Mouse (Mus musculus) ovary, postnatal 14 days (tissue): Measurements from ENCODE around the gene Mgat5b.

Experiments
- DNase-seq: peaks from one replicate; pipeline ENCODE4 v3.0.0; 2022; ENCODE audit warnings: low spot score

Gene Mgat5b

DNA sequence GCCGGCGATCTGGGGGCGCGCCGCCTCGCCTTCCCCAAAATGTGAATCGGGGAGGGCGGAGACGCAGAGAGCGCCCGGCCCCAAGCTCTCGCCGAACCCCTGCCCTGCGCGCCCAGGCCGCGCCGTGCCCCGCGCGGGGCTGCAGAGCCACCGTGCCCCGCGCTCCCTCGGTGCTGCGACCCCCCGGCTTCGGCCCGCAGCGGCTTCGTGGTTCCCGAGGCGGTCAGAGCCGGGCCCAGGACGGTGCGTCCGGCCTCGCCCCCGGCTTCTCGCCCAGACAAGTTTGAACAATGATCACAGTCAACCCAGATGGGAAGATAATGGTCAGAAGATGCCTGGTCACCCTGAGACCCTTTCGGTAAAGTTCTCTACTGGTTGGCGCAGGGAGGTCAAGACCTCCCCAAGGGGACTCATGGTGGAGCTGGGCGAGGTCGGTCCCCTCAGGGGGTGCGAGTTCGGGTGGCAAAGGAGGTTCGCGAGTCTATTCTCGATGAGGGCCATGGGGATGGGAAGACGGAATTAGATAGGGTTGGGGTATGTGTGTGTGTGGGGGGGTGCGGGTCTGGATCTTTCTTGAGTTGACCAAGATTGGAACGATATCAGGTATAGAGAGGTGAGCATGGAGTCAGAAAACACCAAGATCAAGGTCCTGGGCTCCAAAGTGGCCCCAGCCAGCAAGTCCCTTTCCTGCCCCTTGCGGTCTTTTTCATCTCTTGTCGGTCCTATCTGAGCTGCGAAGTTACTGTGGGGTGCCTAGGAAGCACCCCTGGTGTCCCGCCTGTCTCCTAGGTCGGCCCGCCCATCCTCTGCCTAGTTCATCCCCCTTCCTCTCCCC lies 740 bp downstream of the Mgat5b start:
- DNase-seq, result no peak

DNA sequence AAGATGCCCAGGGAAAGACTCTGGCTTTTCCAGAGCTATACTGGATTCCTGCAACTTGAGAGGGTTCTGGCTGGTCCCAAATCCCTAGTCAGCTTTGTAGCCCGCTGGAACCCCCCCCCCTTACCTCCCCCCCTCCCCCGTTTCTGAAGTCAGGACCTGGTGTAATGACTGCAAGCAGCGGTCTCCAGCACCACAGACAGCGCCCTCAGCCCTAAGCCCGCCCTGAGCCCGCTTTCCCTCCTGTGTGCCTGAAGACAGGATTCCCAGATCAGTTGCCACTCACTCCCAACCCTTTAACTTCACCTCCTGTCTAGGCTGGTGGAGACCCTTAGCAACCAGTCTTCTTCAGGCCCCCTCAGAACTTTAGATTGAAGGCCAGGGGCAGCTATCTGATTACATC lies 2.1 kb downstream of the Mgat5b start:
- DNase-seq, result no peak

DNA sequence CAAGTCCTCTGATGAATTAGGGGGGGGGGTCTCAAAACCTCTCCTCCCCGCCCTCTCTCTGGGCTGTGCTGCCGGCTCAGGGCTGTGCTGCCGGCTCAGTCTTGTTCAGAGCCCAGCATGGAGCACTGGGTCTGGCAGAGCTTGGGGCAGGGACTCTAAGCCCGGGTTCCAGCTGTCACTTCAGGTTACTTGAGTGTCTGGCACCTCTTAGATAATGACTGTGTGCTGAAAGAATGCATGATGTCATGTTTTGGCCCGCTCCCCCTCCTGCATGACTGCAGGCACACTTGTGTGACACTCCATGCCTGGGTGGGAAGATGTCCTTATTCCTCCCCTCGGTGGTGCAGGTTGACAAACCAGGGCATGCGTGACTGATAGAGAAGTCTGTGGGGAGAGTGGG lies 3.4 kb downstream of the Mgat5b start:
- no peak for DNase-seq

DNA sequence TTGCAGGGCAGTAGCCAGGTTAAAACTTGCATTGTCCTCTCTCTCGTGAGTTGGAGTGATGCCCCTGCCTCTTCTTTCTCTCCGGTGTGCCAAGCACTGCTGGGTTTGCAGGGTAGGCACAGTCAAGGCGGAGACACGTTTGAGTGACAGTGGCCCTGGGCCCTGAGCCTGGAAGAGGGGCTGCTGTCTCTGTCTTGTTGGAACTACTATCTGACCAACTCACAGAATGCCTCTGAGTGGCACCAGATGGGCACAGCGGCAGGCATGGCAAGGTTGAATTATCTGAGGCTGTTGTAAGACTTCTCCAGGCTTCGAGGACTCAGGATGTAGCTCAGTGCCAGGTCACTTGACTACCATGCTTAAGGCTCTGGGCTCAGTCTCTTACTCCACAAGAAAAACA lies 9.4 kb downstream of the Mgat5b start:
- DNase-seq, result no peak

DNA sequence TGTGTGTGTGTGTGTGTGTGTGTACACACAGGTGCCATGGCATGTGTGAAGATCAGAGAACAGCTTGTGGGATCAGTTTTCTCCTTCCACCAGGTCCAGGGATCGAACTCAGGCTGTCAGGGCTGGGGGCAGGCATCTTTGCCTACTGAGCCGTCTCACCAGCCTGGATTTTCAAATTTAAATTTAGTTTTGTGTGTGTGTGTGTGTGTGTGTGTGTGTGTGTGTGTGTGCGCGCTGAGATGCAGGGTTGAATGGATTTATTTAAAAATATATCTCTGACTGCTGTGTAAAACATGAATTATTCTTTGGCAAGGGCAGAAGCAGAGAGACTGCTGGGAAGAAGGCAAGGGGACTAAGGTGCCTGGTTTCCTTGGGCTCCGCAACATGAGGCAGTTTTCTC lies 16.2 kb downstream of the Mgat5b start:
- DNase-seq, result no peak

DNA sequence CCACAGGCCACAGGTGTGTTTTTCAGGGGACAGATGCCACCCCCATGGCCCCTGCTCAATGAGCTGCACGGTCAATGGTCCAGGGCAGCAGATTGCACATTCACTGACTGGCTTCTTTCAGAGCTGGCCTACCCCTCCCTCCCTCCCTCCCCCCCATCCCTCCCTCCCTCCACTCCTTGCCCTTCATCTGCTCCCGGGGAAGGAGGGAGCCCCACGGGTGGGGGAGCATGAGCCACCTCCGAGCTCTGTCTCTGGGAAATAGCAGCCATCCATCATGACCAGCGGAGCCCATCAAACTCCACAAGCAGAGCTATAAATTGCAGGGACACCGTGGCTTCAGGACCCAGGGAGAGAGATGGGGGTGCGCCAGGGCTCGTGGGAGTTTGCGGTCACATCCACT lies 16.7 kb downstream of the Mgat5b start:
- DNase-seq, result no peak

DNA sequence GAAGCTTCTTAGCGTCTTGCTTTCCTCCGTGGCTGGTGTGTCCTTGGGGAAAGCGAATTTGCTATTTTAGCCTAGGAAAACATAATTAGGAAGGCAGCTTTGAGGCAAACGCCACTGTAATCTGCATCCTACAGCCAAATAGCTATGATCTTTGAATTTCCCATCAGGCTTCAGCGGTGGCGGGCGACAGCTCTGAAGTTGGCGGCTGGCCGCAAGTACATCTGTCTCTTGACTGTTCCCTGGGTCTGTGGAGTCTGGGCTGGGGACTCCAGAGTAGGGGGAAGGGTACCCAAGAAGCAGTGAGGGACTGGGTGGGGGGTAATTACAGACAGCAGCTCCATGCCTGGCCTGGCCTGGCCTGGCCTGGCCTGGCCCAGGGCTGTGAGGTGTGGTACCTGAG lies 17.3 kb downstream of the Mgat5b start:
- DNase-seq, result no peak

DNA sequence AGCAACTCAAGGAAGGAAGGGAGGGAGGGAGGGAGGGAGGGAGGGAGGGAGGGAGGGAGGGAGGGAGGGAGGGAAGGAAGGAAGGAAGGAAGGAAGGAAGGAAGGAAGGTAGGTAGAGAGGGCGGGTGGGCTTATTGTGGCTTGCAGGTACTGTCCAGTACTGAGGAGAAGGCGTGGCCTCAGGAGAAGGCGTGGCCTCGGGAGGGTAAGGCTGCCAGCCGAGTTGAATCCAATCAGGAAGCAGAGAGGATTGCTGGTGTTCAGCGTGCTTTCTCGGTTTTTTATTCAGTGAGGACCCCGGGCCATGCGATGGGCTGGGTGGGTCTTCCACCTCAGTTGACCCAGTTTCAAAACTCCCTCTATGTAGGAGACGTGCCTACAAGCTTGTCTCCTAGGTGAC lies 18.5 kb downstream of the Mgat5b start:
- no peak for DNase-seq

DNA sequence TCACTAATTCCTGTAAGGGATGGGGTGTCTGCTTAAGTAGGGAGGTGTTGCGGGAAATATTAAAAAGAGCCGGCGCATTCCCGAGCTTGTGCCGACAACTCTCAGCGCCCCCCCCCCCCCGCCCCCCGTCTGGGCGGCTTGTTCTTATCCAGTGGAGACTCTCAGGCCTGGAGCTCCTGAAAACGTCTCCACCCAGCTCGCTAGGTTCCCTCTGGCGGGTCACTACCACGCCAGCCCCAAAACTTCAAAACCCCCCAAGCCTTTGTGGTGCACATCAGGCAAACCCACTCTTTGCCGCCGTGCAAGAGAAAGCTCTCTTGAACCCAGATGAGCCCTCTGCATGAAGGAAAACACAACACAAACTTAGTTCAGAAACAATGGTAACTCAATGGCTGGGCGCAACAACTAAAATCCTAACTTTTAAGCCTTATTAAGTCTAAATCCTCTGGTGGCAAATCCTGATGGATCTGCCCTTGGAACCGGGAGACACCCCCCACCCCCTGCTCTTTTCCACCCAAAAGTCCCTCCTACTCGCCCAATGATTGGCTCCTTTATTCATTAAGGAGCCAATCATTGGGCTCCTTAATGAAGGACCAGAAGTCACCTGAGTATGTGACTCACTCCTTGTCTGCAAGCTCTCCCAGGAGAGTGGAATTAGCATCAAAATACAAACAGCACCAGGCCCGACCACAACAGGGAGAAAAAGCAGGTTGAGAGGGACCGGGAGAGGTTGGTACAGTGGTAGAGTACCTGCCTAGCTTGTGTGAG lies 21.6 kb downstream of the Mgat5b start:
- DNase-seq, result no peak

DNA sequence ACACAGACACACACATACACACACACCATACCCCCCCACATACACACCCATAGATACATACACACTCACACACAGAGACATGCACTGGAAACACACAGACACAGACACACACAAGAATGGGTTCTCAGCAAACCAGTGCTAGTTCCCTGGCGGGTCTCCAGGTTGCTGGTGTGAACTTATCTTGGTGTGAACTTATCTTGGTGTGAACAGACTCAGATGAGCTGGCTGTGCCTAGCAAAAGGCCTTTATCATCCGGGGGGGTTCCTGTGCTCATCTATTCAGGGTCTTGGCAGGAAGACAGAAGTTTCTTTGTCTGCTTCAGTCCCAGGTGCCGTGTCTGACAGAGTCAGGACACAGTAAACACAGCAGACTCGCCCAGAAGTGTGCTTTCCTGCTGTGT lies 25.7 kb downstream of the Mgat5b start:
- no peak for DNase-seq

DNA sequence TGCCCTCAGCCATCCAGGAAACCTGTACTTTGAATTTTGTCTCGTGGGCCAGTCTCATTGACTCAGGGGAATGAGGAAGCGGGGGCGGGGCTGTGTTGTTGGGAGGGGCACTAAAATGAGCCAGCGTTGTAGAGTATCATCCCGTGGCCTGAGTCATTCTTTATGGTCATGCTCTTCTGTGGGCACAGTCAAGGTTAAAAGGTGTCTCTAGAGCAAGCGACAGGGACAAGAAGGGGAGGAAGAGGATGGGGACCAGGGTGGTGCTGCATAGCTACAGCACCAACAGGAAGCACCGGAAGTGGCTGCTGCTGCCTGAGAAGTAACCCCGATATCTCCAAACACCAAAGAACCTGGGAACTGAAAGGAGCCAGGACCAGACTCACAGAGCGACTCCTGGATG lies 31.2 kb downstream of the Mgat5b start:
- no peak for DNase-seq

DNA sequence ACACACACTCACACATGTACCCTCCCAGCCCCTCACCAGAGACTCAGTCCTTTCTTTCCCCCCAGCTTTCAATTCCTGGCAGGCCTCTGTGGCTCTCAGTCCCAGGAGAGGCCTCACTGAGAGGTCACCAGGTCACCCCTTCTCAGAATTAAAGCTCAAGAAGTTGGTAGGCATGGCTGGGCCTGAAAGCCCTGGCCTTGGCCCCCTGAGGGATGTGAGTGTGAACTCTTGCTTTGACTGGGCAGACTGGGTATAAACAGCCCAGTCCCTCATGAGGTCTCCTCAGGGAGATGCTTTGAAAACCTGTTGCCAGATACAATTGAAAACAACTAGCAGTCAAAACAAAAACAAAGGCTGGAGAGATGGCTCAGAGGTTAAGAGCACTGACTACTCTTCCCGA lies 32.8 kb downstream of the Mgat5b start:
- DNase-seq, result no peak

DNA sequence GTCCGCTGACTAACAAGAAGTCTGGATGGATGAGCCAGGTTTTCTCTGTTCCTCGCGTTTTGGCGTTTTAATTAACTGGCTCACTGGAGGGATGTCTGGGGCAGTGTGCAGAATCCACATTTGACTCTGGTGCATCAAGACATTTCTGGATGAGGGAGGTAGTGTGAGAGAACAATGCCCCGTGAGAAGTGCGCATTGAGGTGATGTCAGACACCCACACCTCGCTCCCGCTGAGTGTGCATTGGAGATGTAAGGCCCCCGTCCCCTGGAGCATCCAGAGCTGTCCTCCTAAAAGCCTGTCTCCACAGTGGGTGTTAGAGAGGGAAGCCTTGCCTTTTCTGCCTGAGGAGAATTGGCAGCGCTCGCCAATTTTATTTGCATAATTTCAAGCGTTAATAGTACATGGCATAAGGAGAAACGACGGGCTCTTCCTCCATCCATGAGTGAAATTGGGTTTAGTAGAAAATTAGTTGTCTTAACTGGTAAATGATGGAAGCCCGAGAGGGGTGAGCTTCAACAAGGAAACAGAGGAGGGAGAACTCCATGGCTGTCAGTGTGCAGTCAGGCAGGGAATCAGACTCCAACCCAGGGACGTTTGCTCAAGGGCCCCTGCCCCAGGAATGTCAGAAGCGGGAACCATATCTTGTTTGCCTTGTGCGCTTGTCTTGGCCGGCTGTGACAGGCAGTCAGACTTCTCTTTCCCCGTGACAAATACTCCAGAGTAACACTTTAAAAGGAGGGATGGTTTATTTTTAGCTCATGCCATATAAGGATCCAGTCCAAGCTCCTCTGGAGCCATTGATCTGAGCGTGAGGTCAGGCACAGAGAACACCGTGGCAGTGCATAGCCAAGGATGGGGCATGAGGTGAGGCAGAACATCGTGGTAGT lies 35.8 kb downstream of the Mgat5b start:
- DNase-seq, result no peak

DNA sequence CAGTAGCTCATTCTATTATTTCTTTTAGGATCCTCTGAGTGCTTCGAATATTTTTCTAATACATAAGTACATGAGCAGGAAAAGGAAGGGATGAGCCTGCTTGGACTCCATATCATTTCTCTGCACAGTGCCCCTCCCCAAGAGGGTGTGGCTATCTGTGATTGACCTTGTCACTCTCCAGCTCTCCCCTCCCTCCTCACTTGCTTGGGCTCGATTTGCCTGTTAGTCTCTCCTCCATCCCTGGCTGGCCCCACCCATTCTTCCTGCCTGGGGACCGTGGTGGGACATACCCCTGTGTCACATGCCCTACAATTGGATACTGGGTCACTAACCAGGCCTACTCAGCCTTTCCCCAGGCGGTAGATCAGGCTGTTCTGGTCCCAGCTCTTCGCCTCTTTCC lies 39.9 kb downstream of the Mgat5b start:
- DNase-seq, result no peak

DNA sequence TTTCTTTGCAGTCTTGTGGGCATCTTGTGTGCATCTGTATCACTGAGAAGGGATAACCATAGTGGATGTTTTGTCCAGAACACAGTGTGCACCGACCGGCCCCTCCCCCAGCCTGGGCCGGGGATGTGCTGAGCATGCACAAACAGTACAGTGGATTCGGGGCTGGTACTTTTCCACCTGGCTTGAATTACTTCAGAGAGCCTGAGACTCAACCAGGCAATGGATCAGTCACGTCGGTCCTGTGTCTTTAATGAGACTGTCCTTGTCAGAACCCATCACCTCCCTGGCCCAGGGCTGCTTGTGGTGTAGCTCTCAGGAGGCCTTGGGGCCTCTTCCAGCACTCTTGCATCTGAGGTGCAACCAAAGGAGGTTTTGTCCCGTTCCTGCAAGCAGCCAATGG lies 46.4 kb downstream of the Mgat5b start:
- DNase-seq, result no peak

DNA sequence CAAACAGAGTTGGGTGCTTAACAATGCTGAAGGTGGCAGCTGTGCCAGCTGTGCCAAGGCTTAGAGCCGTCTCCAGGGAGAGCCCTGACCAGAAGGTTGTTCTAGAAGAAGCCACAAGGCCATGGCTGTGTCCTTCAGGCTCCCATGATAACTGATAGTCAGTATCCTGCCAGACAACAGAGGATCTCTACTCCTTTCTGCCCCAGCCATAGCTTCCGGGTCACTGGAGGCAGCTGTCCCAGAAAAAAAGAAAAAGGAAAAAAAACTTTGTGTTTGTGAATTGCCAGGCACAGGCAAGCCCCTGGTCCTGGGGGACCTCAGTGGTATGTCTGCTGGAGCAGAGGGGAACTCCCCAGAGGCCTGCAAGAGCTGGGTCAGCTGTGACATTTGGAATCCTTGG lies 47.3 kb downstream of the Mgat5b start:
- no peak for DNase-seq

DNA sequence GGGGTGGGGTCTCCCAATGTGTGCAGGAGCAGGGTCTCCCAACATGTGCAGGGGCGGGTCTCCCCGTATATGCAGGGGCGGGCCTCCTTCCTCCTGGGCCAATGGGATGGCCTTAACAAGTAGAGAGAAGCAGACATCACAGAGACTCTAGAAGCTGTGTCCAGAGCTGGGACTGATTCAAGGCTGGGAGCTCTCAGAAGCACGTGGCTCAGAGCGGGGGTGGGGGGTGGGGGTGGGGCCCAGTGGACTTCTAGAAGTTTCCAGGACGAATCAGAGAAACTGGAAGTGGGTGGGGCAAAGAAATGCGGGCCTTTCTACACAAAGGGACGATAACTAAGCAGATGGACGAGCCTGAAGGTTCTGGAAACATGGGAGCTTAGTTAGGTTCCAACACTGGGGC lies 49.9 kb downstream of the Mgat5b start:
- DNase-seq, result no peak

DNA sequence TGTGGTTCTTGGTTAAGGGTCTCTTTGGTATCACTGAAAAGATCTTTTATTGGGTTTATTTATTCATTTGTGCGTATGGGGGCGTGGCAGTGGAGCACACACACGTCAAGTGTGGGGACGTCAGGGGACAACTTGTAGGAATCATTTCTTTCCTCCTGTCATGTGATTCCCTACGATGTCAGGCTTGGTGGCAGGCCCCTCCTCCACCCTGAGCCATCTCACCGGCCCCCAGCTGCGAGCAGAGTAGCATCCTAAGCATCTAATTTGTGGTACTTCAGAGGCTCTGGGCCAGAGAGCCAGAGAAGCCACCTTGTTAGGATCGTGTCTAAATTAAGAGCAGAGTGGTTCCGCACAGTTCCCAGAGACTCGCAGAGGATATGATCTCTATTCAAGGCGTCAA lies 50.8 kb downstream of the Mgat5b start:
- DNase-seq, result no peak

DNA sequence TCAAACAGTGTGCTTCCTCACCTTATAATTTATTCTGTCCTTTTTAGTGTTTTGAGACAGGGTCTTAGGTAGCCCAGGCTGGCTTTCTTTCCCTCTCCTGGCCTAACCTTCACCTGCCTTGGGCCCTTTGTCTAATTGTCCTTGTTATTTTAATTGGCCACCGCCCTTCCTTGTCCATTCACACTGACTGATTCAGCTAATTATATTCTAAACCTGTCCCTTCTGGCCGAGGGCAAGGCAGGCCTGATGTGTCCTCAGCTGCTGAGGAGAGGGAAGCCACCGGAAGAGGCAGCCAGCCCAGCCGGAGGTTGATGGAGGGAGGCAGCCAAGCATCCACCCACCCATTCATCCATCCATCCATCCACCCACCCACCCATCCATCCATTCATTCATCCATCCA lies 52.2 kb downstream of the Mgat5b start:
- DNase-seq, result no peak

DNA sequence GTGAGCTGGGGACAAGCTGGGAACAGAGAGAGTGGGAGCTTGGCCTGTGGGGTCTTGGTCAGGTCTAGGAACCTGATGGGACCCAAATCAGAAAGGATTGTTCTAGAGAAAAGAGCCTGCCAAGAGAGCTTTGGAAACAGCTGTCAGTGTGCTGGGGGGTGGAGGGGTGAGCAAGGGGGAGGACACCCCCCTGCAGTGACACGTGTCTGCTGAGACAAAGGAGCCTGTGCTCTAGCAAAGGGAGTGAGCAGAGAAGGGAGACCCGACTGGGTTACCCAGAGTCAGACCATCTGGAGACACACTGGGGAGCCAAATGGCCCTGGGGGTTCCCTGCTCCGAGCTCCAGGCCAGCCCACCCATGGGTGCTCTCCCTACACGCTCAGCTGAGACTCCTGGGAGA lies 54.2 kb downstream of the Mgat5b start:
- DNase-seq, result no peak

DNA sequence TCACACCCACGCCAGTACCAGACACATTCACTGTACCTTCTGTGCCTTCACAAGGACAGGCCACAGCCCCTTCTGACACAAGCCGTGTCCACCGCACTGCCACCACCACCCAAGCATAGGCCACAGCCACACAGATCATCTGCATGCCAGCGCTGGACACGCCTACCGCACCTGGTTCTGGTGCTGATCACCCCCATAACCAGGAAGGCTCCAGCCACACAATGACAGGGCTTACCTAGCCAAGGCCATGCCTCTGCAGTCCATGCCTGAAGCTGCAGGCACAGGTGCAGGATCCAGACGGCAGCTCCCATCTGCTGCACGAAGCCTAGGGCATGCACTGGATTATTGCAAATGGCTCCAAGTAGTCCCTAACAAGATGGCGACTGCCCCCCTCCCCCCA lies 54.8 kb downstream of the Mgat5b start:
- no peak for DNase-seq

DNA sequence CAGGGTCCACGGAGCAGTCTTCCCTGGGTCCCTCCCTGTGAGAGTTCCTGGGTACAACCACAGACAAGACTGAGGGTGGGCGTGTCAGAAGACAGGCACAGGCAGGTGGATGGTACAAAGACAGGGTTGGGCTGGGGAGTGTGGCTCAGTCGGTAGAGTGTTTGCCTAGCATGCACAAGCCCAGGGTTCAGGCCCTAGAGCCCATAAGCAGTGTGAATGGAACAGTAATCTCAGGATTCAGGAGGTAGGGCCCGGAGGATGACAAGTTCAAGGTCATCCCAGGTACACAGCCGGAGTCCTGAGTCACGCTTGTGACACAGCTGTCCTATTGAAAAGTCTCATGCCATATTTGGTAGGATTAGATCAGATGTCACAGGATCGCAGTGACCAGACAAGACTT lies 55.7 kb downstream of the Mgat5b start:
- DNase-seq, result no peak

DNA sequence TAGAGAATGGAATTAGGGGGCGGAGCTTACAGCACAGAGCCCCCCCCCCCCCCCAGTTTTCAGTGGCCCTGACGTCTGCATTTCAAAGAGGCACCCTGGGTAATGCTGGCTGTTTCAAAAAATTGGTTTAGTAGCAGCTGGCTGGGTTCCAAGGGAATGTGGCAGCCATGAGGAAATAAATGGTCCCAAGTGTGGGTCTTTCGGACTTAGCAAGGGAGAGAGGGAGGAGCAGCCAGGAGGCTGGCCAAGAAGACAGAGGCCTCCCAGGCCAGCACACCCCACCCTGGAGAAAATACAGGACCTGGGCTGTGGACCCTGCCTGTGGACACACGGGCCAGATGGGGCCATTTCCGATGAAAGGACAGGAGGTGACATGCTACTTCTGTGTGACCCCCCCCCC lies 61.6 kb downstream of the Mgat5b start:
- peak; percentile 28 for DNase-seq
